Mouse (Mus musculus): Measurements from ENCODE around the gene Nr1d1. TPM values are rescaled to one million over a fixed set of nuclear protein-coding genes. Genes with fewer than 3 reads are reported as not detected.

Gene Nr1d1
- total RNA-seq (2017): 0.68 to 4.7 TPM (median 1.9 TPM) in 3 replicates

GRCm38 (mm10) chr11:98774582-98775347, at the start of gene Nr1d1:
Gene Nr1d1 (minus strand): TSS chr11:98775333.
- no peak for ATAC-seq (replicated peaks; ENCODE audit: insufficient number of reproducible peaks, low FRiP score, low TSS enrichment, poor library complexity, severe bottlenecking)

GRCm38 (mm10) chr11:98820968-98821367, 45.8 kb upstream of the Nr1d1 start:
- no peak for ATAC-seq (replicated peaks; ENCODE audit: insufficient number of reproducible peaks, low FRiP score, low TSS enrichment, poor library complexity, severe bottlenecking)

GRCm38 (mm10) chr11:98816706-98817239, 41.6 kb upstream of the Nr1d1 start:
- ATAC-seq (replicated peaks; ENCODE audit: insufficient number of reproducible peaks, low FRiP score, low TSS enrichment, poor library complexity, severe bottlenecking): peak; percentile 94

GRCm38 (mm10) chr11:98810686-98811085, 35.6 kb upstream of the Nr1d1 start:
- ATAC-seq (replicated peaks; ENCODE audit: insufficient number of reproducible peaks, low FRiP score, low TSS enrichment, poor library complexity, severe bottlenecking): no peak

- ATAC-seq (replicated peaks; ENCODE audit: insufficient number of reproducible peaks, low FRiP score, low TSS enrichment, poor library complexity, severe bottlenecking): peak; percentile 99
Observed at GRCm38 (mm10) chr11:98809457-98810290, 34.5 kb upstream of the Nr1d1 start.

- no peak for ATAC-seq (replicated peaks; ENCODE audit: insufficient number of reproducible peaks, low FRiP score, low TSS enrichment, poor library complexity, severe bottlenecking)
Observed at GRCm38 (mm10) chr11:98808417-98808816, 33.3 kb upstream of the Nr1d1 start.

GRCm38 (mm10) chr11:98804605-98805004, 29.5 kb upstream of the Nr1d1 start, which contains the start of gene Casc3:
Gene Casc3 (plus strand): TSS chr11:98804905.
- no peak for ATAC-seq (replicated peaks; ENCODE audit: insufficient number of reproducible peaks, low FRiP score, low TSS enrichment, poor library complexity, severe bottlenecking)

GRCm38 (mm10) chr11:98797909-98798308, 22.8 kb upstream of the Nr1d1 start:
- ATAC-seq (replicated peaks; ENCODE audit: insufficient number of reproducible peaks, low FRiP score, low TSS enrichment, poor library complexity, severe bottlenecking): no peak

GRCm38 (mm10) chr11:98797306-98797705, 22.2 kb upstream of the Nr1d1 start:
- no peak for ATAC-seq (replicated peaks; ENCODE audit: insufficient number of reproducible peaks, low FRiP score, low TSS enrichment, poor library complexity, severe bottlenecking)

- ATAC-seq (replicated peaks; ENCODE audit: insufficient number of reproducible peaks, low FRiP score, low TSS enrichment, poor library complexity, severe bottlenecking): peak; percentile 38
Observed at GRCm38 (mm10) chr11:98796515-98797216, 21.5 kb upstream of the Nr1d1 start.

- ATAC-seq (replicated peaks; ENCODE audit: insufficient number of reproducible peaks, low FRiP score, low TSS enrichment, poor library complexity, severe bottlenecking): no peak
Observed at GRCm38 (mm10) chr11:98795714-98796514, 20.8 kb upstream of the Nr1d1 start.

GRCm38 (mm10) chr11:98795015-98795713, 20.0 kb upstream of the Nr1d1 start, which contains the start of gene Msl1:
Gene Msl1 (plus strand): TSS chr11:98795516.
- peak; percentile 51 for ATAC-seq (replicated peaks; ENCODE audit: insufficient number of reproducible peaks, low FRiP score, low TSS enrichment, poor library complexity, severe bottlenecking)

- ATAC-seq (replicated peaks; ENCODE audit: insufficient number of reproducible peaks, low FRiP score, low TSS enrichment, poor library complexity, severe bottlenecking): peak; percentile 34; the same call in 1 of the 2 replicates
Observed at GRCm38 (mm10) chr11:98794469-98795014, 19.4 kb upstream of the Nr1d1 start.

- no peak for ATAC-seq (replicated peaks; ENCODE audit: insufficient number of reproducible peaks, low FRiP score, low TSS enrichment, poor library complexity, severe bottlenecking)
Observed at GRCm38 (mm10) chr11:98792081-98792480, 16.9 kb upstream of the Nr1d1 start.

GRCm38 (mm10) chr11:98791448-98791847, 16.3 kb upstream of the Nr1d1 start:
- no peak for ATAC-seq (replicated peaks; ENCODE audit: insufficient number of reproducible peaks, low FRiP score, low TSS enrichment, poor library complexity, severe bottlenecking)

- no peak for ATAC-seq (replicated peaks; ENCODE audit: insufficient number of reproducible peaks, low FRiP score, low TSS enrichment, poor library complexity, severe bottlenecking)
Observed at GRCm38 (mm10) chr11:98790631-98791205, 15.6 kb upstream of the Nr1d1 start.

- ATAC-seq (replicated peaks; ENCODE audit: insufficient number of reproducible peaks, low FRiP score, low TSS enrichment, poor library complexity, severe bottlenecking): no peak
Observed at GRCm38 (mm10) chr11:98789824-98790223, 14.7 kb upstream of the Nr1d1 start.
